Mouse (Mus musculus): ENCODE data around the gene Chd6. TPM values are rescaled to one million over a fixed set of nuclear protein-coding genes. Genes with fewer than 3 reads are reported as not detected.

Gene Chd6
- polyA plus RNA-seq (2015; fragmentation: Nextera tagmentation; extraction: Ambion mirVana), result 20.8 and 21.1 TPM in 2 replicates

DNA sequence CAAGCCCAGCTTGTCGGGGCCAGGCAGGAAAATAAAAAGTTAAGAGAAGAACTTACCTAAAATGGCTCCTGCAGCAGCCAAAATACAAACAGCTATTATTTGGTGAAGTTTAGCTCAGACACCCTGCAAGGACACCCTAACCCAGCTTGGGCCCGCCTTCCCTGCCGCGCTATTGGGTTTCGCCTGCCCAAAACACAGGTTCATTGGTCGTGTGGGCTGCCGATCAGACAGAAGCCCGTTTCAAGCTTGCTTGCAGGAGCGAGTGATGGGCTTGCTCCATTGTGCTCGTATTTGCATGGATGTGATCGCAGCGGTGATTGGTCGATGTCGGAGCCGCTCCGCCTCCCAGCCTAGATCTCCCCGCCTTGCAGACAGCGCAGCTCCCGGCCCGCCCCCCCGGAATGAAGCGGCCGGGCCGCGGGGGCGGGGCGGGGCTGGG is at the start of gene Chd6:
Gene Chd6, minus strand, starts transcription at position 143 of the 439 bp plus-strand sequence.
- Histone ChIP-seq H3K4me2 (replicated peaks) (peak within 1 kb of the TSS; percentile 87), H3K27me3 (replicated peaks) (no peaks in the 10 kb centered on the region), H3K4me3 (replicated peaks) (peak within 1 kb of the TSS; percentile 99), H3K4me1 (replicated peaks) (peaks cover 11% of the 10 kb centered on the region), H3K9me3 (no peaks in the 10 kb centered on the region), H3K27ac (peak within 1 kb of the TSS; percentile 98), H3K36me3 (no peaks in the 10 kb centered on the region), H3K9ac (peak within 1 kb of the TSS; percentile 96)
- WGBS, result 0% methylated on average over 17 of the region's 27 CpGs
- peak; percentile 99 for ATAC-seq

DNA sequence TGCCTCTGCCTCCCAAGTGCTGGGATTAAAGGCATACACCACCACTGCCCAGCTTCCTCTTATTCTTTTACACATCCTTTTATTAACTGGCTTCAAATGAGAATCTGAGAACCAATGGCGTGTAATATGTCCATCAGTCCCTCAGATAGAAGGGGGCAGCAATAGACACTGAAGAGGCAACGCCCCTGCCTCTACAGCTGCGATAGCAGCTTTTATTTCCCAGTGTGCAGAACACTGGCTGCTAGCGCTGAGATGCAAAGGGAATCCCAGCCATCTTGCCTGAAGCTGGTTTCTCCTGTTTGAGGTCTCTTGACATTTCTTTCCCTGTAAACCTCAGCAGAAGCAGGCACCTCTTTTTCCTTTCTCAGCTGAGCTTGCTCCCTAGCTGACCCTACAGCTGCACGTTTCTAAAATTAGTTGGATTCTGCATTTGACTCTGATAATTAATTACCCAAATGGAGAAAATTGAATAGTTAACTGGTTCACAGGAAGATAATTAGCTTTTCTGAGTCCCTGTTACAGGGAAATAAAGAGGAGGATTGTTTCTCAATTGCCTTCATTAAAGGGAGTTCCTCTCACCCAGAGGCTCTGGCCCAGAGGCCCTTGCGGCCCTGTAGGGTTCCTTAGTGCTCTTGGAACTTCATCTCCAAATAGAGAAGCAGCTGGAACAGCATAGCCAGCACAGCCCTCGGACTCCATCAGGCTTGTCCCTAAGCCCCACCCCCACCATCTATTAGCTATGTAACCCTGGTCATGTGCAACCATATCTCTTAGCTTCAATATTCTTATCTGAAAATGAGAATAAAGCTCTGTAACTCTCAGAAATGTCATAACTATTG is 41.3 kb upstream of the Chd6 start:
- ATAC-seq, result no peak
- Histone ChIP-seq H3K36me3 (no peaks in the 10 kb centered on the region), H3K9ac (no peak overlapping the region), H3K4me3 (replicated peaks) (no peak overlapping the region), H3K27me3 (replicated peaks) (no peaks in the 10 kb centered on the region), H3K27ac (no peak overlapping the region), H3K9me3 (no peaks in the 10 kb centered on the region), H3K4me1 (replicated peaks) (no peaks in the 10 kb centered on the region), H3K4me2 (replicated peaks) (no peak overlapping the region)
- WGBS, result 70% methylated on average over 7 of the region's 7 CpGs

DNA sequence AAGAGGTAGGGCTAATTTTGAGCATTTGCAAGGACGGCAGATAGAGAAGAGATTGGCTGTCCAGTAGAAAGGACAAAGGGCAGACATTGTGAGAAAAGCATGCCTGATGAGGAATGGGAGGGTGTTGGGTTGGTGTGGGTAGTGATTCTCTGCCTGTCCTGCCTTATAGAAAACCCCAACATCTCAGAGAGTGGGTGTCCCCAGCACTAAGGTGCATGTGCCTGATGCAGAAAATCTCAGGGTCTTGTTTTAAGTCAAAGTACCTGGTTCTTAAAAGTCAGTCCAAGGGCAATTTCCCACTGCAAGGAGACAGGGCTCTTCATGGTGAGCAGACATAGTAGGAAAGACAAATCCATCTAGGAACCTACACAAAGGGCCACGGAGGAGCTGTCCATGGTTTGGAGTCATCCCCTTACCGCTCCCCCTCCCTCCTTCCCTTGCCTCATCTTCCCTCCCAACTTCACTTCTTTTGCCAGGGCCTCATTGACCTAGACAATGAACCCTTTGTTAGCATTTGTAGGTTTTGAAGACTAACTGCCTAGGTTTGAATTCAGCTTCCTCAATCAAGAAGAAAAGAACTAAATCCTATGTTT is 39.6 kb upstream of the Chd6 start:
- no peak for ATAC-seq
- Histone ChIP-seq H3K4me2 (replicated peaks) (no peak overlapping the region), H3K36me3 (no peaks in the 10 kb centered on the region), H3K27me3 (replicated peaks) (no peaks in the 10 kb centered on the region), H3K4me1 (replicated peaks) (no peaks in the 10 kb centered on the region), H3K9ac (no peak overlapping the region), H3K4me3 (replicated peaks) (no peak overlapping the region), H3K9me3 (no peaks in the 10 kb centered on the region), H3K27ac (no peak overlapping the region)
- WGBS, result 43% methylated on average over 3 of the region's 3 CpGs

DNA sequence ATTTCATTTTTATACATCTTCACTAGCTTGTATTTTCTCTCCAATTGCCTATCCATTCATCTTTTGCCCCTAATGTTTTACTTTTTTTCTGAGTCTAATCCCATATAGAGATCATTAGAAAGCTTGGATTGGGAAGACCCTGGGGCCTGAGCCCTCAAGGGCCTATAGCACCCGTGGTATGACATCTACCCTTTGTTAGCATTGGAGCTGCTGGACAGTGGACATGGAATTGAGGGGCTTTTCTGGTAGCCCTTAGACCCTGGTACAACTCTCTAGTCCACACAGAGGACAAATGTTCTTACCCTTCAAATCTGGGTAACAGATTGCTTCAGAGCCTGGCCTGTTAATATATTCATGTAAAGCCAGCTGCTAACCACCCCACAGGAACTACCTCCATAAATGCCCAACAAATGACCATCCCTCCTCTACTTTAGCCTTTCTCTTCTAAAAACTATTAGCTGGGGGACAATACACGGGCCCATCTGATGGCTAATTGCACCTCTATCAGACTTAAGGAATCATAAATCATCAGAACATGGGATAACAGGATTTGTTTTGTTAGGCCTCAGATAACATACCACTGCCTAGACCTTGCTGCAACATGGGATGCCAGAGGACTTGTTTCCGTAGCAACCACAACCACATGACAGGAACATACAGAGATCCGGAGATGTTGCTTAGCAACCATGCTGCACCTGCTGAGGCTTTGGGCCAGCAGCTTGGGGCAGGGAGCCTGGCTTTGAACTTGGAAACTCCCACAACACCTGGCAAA is 39.0 kb upstream of the Chd6 start:
- whole genome bisulfite sequencing, result 53% methylated on average over 4 of the region's 4 CpGs
- H3K4me2 ChIP-seq (replicated peaks), result no peak overlapping the region
- H3K4me1 ChIP-seq (replicated peaks), result no peaks in the 10 kb centered on the region

DNA sequence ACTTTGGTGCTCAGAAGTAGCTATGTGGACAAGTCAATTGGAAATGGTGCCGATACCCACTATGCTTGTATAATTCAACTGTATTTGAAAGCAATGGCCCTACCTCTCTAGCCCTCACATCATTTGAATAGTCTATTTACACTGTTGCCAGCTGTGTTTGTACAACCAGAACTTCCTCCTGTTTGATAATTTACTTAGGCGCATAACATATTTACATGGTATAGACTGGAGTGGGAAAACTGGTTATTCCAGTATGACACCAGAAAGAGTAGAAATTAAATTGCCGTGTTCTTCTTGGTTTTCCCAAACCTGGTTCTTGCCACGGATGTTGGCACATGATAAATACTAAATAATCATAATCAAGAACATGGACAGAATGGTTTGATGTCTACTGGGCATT is 35.9 kb upstream of the Chd6 start:
- H3K4me1 ChIP-seq (replicated peaks), result no peaks in the 10 kb centered on the region
- H3K4me2 ChIP-seq (replicated peaks), result no peak overlapping the region
- H3K27ac ChIP-seq, result no peak overlapping the region
- ATAC-seq, result peak; percentile 96
- no peaks in the 10 kb centered on the region for H3K27me3 ChIP-seq (replicated peaks)
- WGBS, result 41% methylated on average over 4 of the region's 4 CpGs
- no peaks in the 10 kb centered on the region for H3K9me3 ChIP-seq
- no peaks in the 10 kb centered on the region for H3K36me3 ChIP-seq
- no peak overlapping the region for H3K4me3 ChIP-seq (replicated peaks)
- no peak overlapping the region for H3K9ac ChIP-seq

More for the DNA sequence above, 39.0 kb upstream of the Chd6 start:
- no peaks in the 10 kb centered on the region for H3K27me3 ChIP-seq (replicated peaks)
- no peak overlapping the region for H3K4me3 ChIP-seq (replicated peaks)
- no peak for ATAC-seq
- H3K9ac ChIP-seq, result no peak overlapping the region
- H3K36me3 ChIP-seq, result no peaks in the 10 kb centered on the region
- H3K9me3 ChIP-seq, result no peaks in the 10 kb centered on the region
- H3K27ac ChIP-seq, result no peak overlapping the region

DNA sequence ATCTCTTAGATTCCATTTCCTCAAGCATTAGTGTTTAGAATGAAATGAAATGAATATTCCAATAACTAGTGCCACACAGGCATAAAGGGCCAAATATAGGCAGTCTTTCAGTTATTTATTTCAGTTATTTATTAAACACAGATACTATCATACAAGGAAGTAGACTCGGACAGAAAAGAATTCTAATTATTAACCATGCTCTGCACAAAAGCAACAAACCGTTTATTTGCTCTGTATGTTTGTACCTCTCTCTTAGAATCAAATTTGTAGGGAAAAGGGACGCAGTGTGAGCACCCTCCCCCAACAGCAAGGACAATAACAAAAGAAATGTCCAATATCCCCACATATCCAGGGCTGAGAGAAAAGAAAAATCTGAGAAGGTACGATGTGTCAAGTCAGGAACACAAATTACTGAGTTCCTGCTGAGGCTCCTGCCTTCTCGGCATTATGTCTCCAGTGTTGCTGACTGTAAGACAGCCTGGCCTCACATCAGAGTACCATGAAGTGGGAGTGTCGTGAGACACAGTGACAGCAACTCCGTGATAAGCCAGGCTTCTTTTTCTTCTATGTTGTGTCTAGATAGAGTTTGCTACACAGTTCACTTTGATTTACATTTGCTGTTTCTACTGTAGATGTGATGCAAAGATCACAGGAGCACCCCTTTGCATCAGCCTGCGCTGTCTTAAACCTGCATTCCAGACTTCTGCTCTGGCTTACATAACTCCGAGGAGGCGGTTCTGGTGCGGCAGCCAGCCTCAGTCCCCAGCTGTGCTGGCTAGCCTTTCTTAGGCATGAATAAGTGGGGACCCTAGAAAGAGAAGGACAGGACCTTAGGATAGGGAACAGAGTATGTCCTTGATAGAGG is 30.0 kb upstream of the Chd6 start:
- H3K36me3 ChIP-seq, result no peaks in the 10 kb centered on the region
- H3K27me3 ChIP-seq (replicated peaks), result no peaks in the 10 kb centered on the region
- H3K9ac ChIP-seq, result no peak overlapping the region
- 40% methylated on average over 11 of the region's 11 CpGs for WGBS
- H3K27ac ChIP-seq, result no peak overlapping the region
- no peak overlapping the region for H3K4me2 ChIP-seq (replicated peaks)
- H3K9me3 ChIP-seq, result no peaks in the 10 kb centered on the region
- ATAC-seq, result peak; percentile 39
- H3K4me3 ChIP-seq (replicated peaks), result no peak overlapping the region
- peaks cover 8% of the 10 kb centered on the region; the same call in 1 of the 2 replicates for H3K4me1 ChIP-seq (replicated peaks)

DNA sequence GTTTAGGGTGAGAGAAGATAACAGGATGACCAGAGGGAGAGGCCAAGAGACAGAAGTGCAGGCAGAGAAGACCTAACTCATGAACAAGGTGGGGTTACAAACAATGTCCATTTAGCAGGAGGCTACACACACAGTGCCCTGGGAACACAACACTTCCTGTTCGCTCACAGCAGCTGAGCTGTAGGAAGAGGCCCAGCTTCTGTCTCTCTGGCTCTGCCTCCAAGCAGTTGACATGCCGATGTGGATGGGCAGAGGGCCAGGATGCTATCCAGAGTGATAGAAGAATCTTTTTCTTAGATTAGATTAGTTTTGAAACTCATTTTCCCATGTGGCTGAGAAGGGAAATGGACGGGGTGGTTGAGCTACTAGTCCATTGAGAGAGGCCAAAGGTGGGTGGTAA is 28.1 kb upstream of the Chd6 start:
- Histone ChIP-seq H3K27me3 (replicated peaks) (no peaks in the 10 kb centered on the region), H3K4me3 (replicated peaks) (no peak overlapping the region), H3K9me3 (no peaks in the 10 kb centered on the region), H3K27ac (no peak overlapping the region), H3K4me2 (replicated peaks) (no peak overlapping the region), H3K36me3 (no peaks in the 10 kb centered on the region), H3K4me1 (replicated peaks) (peaks cover 8% of the 10 kb centered on the region; the same call in 1 of the 2 replicates), H3K9ac (no peak overlapping the region)
- 54% methylated on average over 3 of the region's 3 CpGs for WGBS
- no peak for ATAC-seq

DNA sequence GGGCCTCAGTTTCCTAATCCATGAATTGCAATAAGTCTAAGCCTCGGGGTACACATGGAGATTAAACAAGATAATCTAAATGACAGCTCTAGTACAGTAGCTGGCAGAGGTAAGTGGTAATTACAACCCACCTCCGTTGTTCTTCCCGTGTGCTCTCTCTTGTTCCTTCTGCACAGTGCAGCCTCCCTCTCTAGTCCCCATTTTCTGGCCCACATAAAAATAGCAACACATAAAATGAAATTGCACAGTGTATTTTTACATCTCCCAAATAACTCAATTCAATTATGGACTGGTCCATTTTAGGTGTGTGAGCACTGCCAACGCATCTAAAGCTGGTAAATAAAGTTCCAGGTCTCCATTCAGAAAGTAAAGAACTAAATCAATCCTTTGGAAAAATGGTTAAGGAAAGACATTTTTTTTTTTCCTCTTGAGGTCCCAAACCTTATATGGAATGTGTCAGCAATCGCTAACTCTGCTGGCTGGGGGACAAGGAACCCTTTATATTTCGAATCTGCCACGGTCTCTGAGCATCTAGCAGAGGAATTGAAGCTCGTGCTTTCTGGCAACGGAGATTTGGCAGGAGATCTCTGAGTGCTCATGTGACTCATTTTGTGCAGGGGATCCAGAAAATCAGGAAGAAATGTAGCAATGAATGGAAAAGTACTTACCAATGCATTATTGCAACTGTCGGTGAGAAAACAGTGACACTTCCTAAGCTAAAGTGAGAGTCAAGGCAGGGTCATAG is 19.7 kb upstream of the Chd6 start:
- no peaks in the 10 kb centered on the region for H3K27me3 ChIP-seq (replicated peaks)
- H3K36me3 ChIP-seq, result no peaks in the 10 kb centered on the region
- no peak overlapping the region for H3K4me2 ChIP-seq (replicated peaks)
- 56% methylated on average over 10 of the region's 10 CpGs for WGBS
- no peak overlapping the region for H3K4me3 ChIP-seq (replicated peaks)
- ATAC-seq, result no peak
- no peaks in the 10 kb centered on the region for H3K4me1 ChIP-seq (replicated peaks)
- H3K9ac ChIP-seq, result no peak overlapping the region
- H3K27ac ChIP-seq, result no peak overlapping the region
- H3K9me3 ChIP-seq, result no peaks in the 10 kb centered on the region

DNA sequence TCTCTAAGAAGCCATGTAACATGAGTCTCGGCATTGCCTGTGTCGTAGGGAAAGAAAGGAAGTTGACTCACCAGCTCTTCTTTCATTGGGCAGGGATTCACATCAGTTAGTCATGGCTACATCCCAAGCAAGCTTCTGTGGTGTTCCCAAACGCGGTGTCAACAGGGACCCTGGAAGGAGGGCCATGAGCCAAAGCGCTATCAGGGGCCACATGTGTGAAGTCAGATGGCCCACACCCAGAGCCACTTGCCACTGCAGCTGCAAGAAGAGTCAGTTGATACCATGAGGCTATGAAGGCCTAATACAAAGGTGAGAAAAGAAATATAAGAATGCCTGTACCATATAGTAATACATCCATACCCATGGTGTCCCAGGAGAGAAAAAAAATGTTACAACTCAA is 3.1 kb upstream of the Chd6 start:
- no peaks in the 10 kb centered on the region for H3K36me3 ChIP-seq
- H3K4me3 ChIP-seq (replicated peaks), result no peak overlapping the region
- H3K4me2 ChIP-seq (replicated peaks), result no peak overlapping the region
- WGBS, result 84% methylated on average over 5 of the region's 5 CpGs
- no peaks in the 10 kb centered on the region for H3K9me3 ChIP-seq
- H3K9ac ChIP-seq, result no peak overlapping the region
- no peak overlapping the region for H3K27ac ChIP-seq
- ATAC-seq, result no peak
- no peaks in the 10 kb centered on the region for H3K27me3 ChIP-seq (replicated peaks)
- H3K4me1 ChIP-seq (replicated peaks), result peaks cover 8% of the 10 kb centered on the region

DNA sequence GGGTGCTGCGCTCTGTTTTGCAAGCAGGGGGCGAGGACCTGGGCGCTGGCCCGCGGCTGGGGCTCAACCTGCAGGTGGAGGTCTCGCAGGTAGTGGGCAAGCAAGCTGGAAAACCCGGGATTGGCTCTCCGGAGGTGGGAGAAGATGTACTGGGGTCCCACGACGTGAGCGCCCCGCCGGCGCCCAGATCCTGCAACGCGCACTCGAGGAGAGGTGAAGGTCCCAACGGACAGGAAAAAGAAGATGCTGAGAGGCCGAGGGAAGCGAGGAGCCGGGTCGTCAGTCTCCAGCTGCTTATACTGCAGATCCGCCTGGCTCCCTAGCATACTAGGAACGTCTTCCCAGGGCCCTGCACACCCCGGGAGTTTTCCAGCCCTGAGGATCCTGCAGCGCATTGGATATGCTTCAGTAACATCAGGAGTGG is 535 bp upstream of the Chd6 start:
- no peaks in the 10 kb centered on the region for H3K27me3 ChIP-seq (replicated peaks)
- H3K36me3 ChIP-seq, result no peaks in the 10 kb centered on the region
- WGBS, result under 1% methylated on average over 26 of the region's 26 CpGs
- peak overlapping the region; percentile 71 for H3K27ac ChIP-seq
- peak; percentile 34 for ATAC-seq
- peak overlapping the region; percentile 56 for H3K9ac ChIP-seq
- H3K4me3 ChIP-seq (replicated peaks), result peak overlapping the region; percentile 99
- H3K9me3 ChIP-seq, result no peaks in the 10 kb centered on the region
- H3K4me2 ChIP-seq (replicated peaks), result peak overlapping the region; percentile 87
- peaks cover 11% of the 10 kb centered on the region for H3K4me1 ChIP-seq (replicated peaks)
